Mouse (Mus musculus): ENCODE measurements around the gene Ear14.

- TF ChIP-seq CTCF (IDR thresholded peaks at IDR 0.05; ENCODE audit: control insufficient read depth, insufficient read depth, insufficient replicate concordance, low read depth, low read length), result no peak
- TF ChIP-seq POLR2A (IDR thresholded peaks at IDR 0.05; ENCODE audit: control insufficient read depth, low read depth, low read length), result no peak
Observed at GRCm38 (mm10) chr14:51200054-51200453, 3.1 kb upstream of the Ear14 start.

Measured in testis, adult 2 months (tissue).